Mouse (Mus musculus) stomach, embryonic 16.5 days (tissue): ENCODE data around the gene Cacna1e. TPM values are rescaled to one million over a fixed set of nuclear protein-coding genes. Genes with fewer than 3 reads are reported as not detected.

Experiments used
- ATAC-seq: fragments of 200-750 bp; cut with Nextera tagmentation; 2 replicates; pipeline ENCODE4 v1.8.0; 2017; ENCODE audit warnings: moderate number of reproducible peaks, moderate TSS enrichment; ENCODE audit not compliant: insufficient read depth, low FRiP score
- H3K27ac ChIP-seq: fragments of 300-500 bp; sonication (generic); 2 replicates; pipeline ENCODE4 v1.5.1; 2014; ENCODE audit warnings: low read length
- H3K27me3 ChIP-seq: fragments of 300-500 bp; sonication (generic); 2 replicates; pipeline ENCODE4 v1.6.1; 2014; ENCODE audit warnings: low read length, control low read depth, mixed read lengths; ENCODE audit not compliant: control insufficient read depth, insufficient read depth
- H3K36me3 ChIP-seq: fragments of 300-500 bp; sonication (generic); 2 replicates; pipeline ENCODE4 v1.6.1; 2014; ENCODE audit warnings: low read length; ENCODE audit not compliant: control insufficient read depth, insufficient read depth
- H3K4me1 ChIP-seq: fragments of 300-500 bp; sonication (generic); 2 replicates; pipeline ENCODE4 v1.6.1; 2014; ENCODE audit warnings: low read length, control low read depth, mixed read lengths; ENCODE audit not compliant: control insufficient read depth, insufficient read depth
- H3K4me2 ChIP-seq: fragments of 300-500 bp; sonication (generic); 2 replicates; pipeline ENCODE4 v1.6.1; 2014; ENCODE audit warnings: low read depth, low read length, mixed read lengths
- H3K4me3 ChIP-seq: fragments of 300-500 bp; sonication (generic); replicated peaks from 2 replicates; pipeline ENCODE4 v1.5.1; 2014; ENCODE audit warnings: mild to moderate bottlenecking, low read length
- H3K9ac ChIP-seq: fragments of 300-500 bp; sonication (generic); 2 replicates; pipeline ENCODE4 v1.6.1; 2014; ENCODE audit warnings: low read length
- H3K9me3 ChIP-seq: fragments of 300-500 bp; sonication (generic); replicated peaks from 2 replicates; pipeline ENCODE4 v1.6.1; 2016; ENCODE audit warnings: low read length, control low read depth; ENCODE audit not compliant: control insufficient read depth
- WGBS: fragments of 180-500 bp; shearing (Covaris S2); extraction: QIAGEN DNeasy Blood & Tissue Kit; methylation state at CpG from one replicate; pipeline ENCODE4 v1.1.7; 2014; 5-methylcytosine and 5-hydroxymethylcytosine counted together
- polyA plus RNA-seq: library from polyadenylated mRNA; unstranded; fragments of >200 nt; fragmentation: Nextera tagmentation; extraction: Ambion mirVana; gene quantifications from 2 replicates; pipeline ENCODE4 v1.2.1, GENCODE M21; 2015

Gene Cacna1e
- polyA plus RNA-seq, 1 experiment from 2014 or later, result 1.2 TPM

DNA sequence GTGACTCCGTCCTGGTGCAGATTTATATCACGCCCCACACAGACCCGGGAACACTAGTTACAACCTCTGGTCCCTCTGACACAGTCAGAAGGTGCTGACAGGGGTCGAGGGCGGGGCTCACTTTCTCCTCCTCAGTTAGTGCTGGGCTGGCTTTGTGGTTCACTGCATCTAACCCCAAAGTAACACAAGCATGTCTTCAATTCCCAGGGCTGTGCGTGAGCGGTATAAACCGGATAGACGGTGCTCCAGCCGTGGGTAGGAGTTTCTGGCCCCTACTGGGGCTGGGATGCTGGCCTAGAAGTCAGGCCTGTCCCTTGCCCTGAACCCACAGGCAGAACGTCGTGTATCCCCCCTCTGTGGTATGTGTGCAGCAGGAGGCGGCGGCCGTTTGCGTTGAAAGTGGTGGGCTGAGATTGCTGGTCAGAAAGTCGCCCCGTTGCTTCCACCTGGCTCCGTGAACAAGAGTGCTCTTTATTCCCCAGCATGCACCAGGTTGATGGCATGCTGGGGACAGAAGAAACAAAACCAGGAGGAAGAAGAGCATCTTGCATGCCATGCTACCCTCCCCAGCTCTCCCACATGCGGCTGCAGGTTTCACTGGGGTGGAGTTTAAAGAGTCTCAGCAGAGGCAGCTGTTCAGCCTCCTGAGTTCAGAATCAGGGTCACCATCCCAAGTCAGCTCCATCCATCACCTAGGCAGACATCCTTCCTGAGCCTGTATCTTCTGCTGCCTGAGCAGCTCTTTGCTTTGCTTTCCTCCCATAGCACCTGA lies 467.7 kb downstream of the Cacna1e start:
- no peak overlapping the region for H3K9ac ChIP-seq
- no peaks in the 10 kb centered on the region for H3K9me3 ChIP-seq
- H3K4me1 ChIP-seq, result no peaks in the 10 kb centered on the region
- H3K4me2 ChIP-seq, result no peak overlapping the region
- H3K27ac ChIP-seq, result no peak overlapping the region
- WGBS, result 68% methylated on average over 20 of the region's 20 CpGs
- H3K27me3 ChIP-seq, result no peaks in the 10 kb centered on the region
- no peaks in the 10 kb centered on the region for H3K36me3 ChIP-seq
- no peak overlapping the region for H3K4me3 ChIP-seq
- no peak for ATAC-seq

DNA sequence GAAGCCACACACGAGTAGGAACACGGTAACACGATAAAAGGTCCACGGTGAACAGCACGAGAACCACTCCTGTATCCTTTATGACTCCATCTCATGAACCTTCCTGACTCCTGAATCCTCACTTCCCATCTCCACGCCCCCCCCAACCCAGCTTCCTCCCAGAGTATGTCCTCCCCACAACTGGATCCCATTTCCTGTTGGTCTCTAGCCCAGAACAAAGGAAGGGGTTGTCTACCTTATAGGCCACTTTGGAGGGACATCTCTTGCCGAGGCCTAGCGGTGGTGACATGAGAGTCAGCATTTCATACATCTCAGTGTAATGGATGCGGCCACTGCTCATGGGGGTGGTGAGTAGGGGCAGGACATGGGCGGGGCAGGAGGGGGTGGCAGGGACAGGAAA lies 468.5 kb downstream of the Cacna1e start:
- H3K9me3 ChIP-seq, result no peaks in the 10 kb centered on the region
- WGBS, result 79% methylated on average over 10 of the region's 10 CpGs
- no peak overlapping the region for H3K4me2 ChIP-seq
- H3K9ac ChIP-seq, result no peak overlapping the region
- no peak for ATAC-seq
- H3K27me3 ChIP-seq, result no peaks in the 10 kb centered on the region
- H3K36me3 ChIP-seq, result no peaks in the 10 kb centered on the region
- H3K4me3 ChIP-seq, result no peak overlapping the region
- H3K4me1 ChIP-seq, result no peaks in the 10 kb centered on the region
- H3K27ac ChIP-seq, result no peak overlapping the region

DNA sequence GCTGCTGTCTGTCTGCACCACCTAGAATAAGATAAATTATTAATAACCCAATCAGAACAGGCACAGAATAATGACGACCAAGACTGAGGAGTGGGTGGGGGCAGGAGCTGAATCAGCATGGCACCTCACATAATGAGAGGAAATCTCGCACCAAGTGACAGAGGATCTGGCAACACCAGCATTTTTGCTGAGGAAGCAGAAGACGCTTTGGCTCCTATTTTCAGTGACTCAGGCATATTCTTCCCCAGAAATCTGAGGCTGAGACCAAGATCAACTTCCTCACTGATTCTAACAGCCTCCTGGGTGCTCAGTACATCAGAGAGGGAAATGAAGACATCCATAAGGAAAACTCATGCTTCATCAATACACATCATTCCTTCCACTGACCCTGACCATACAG lies 471.2 kb downstream of the Cacna1e start:
- H3K9me3 ChIP-seq, result no peaks in the 10 kb centered on the region
- no peaks in the 10 kb centered on the region for H3K4me1 ChIP-seq
- no peak overlapping the region for H3K9ac ChIP-seq
- WGBS, result 65% methylated on average over 3 of the region's 3 CpGs
- H3K4me2 ChIP-seq, result no peak overlapping the region
- H3K27ac ChIP-seq, result no peak overlapping the region
- no peaks in the 10 kb centered on the region for H3K27me3 ChIP-seq
- H3K4me3 ChIP-seq, result no peak overlapping the region
- H3K36me3 ChIP-seq, result no peaks in the 10 kb centered on the region
- no peak for ATAC-seq

DNA sequence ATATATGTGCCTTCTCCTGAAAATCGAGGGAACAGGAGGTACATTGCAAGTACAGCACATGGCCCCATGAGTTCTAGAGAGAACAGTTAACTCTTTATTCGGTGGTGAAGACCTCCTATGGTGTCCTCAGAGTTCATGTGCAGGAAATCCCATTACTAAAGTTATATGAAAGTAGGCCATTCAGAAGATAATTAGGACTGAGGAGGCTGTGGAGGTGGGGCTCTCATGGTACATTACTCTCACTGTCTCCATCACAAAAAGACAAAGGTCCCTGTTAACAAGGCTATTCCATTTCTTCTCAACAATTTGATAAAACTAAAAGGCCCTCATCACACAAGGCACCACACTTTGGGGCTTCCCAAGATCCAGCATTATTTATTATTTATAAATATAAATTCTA lies 475.2 kb downstream of the Cacna1e start:
- Histone ChIP-seq H3K9ac (no peak overlapping the region), H3K27me3 (no peaks in the 10 kb centered on the region), H3K27ac (no peak overlapping the region), H3K4me2 (no peak overlapping the region), H3K4me3 (no peak overlapping the region), H3K36me3 (no peaks in the 10 kb centered on the region), H3K4me1 (no peaks in the 10 kb centered on the region), H3K9me3 (no peaks in the 10 kb centered on the region)
- no peak for ATAC-seq
- WGBS, result 64% methylated on average over 2 of the region's 2 CpGs

DNA sequence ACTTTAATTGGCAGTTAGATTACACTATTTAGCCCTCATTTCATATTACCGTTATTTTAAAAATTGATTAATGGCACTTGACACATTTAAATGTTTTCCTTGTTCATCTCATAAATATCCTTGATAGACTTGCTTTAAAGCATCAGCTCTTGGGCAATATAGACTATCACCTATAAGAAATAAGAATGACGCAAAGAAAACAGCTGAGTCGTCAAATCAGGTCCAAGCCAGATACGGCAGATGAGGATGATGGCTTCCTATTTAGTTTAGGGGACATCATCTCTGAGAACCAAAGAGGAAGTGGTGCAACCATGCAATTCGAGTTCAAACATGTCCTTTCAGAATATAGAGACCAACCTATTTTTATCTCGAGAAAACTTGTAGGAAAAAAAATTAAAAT lies 492.3 kb downstream of the Cacna1e start:
- Histone ChIP-seq H3K4me3 (no peak overlapping the region), H3K4me2 (no peak overlapping the region), H3K9me3 (no peaks in the 10 kb centered on the region), H3K27ac (no peak overlapping the region), H3K9ac (no peak overlapping the region), H3K4me1 (no peaks in the 10 kb centered on the region), H3K36me3 (no peaks in the 10 kb centered on the region), H3K27me3 (no peaks in the 10 kb centered on the region)
- no peak for ATAC-seq
- WGBS, result 83% methylated on average over 6 of the region's 6 CpGs

Other genes starting within 250 kb of the Cacna1e start
- gene Ier5, start 215.1 kb upstream of the Cacna1e start, polyA plus RNA-seq, result 2.0 and 2.5 TPM in 2 replicates